In the genomic region with DNA sequence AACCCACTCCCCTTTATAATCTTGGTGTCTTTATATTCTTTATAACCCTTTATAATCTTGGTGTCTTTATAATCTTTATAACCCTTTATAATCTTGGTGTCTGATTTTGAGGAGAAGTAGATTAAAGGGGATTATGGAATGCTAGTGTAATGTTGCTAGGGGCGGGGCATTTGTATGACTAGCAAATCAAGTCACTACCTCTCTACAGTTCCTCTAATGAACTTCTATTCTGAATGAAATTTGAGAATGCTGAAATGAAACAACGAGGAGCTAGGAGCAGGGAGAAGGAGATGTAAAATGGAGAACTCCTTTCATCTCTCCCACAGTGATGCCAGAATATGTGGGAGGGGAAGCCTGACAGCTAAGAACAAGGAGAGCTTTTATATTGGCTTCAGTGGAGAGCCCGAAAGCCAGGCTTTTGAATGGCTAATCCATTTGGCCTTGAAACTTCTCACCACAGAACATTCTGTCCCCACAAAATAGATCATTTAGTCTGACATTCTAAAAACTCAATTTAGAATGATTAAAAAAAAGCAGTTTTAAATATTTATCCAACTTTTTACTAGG, we compare ENCODE assay signal across 16 mouse cellular contexts. TPM values are rescaled to one million over a fixed set of nuclear protein-coding genes. Genes with fewer than 3 reads are reported as not detected.
DNase-seq lines count a peak whose midpoint lies in the region; ATAC-seq and TF ChIP-seq lines count a peak whose summit lies in the region.
"Had no signal": no experiment of that assay in that cellular context is flagged by ENCODE, and none has a peak within 500 bp of the region (broad histone marks: within the 10 kb centered on the region; RNA-seq: fewer than 3 reads in every experiment).

No protein-coding gene starts in this region.

- H3K27ac ChIP-seq in midbrain, embryonic 13.5 days, result no peak overlapping the region
- H3K27ac ChIP-seq in thymus, adult 2 months (ENCODE audit: control insufficient read depth, insufficient read depth, low read length), result no peak overlapping the region
- H3K27ac ChIP-seq: embryonic facial prominence, embryonic 12.5 days; limb, embryonic 15.5 days had no signal

- peaks cover 12% of the 10 kb centered on the region for H3K36me3 ChIP-seq in midbrain, embryonic 13.5 days
- H3K36me3 ChIP-seq in thymus, adult 2 months (ENCODE audit: control insufficient read depth, insufficient read depth, low read length), result no peaks in the 10 kb centered on the region
- H3K36me3 ChIP-seq: embryonic facial prominence, embryonic 12.5 days; G1E; limb, embryonic 15.5 days had no signal

- H3K27me3 ChIP-seq in midbrain, embryonic 13.5 days, result no peaks in the 10 kb centered on the region
- H3K27me3 ChIP-seq in thymus, adult 2 months (ENCODE audit: control insufficient read depth, insufficient read depth, low read length), result no peaks in the 10 kb centered on the region
- H3K27me3 ChIP-seq: embryonic facial prominence, embryonic 12.5 days; limb, embryonic 15.5 days had no signal

- no peak for TF ChIP-seq CTCF in thymus, adult 2 months (IDR thresholded peaks at IDR 0.05; ENCODE audit: borderline replicate concordance, control insufficient read depth, extremely low read depth, insufficient read depth, low read length, poor library complexity)

- H3K4me2 ChIP-seq in midbrain, embryonic 13.5 days (replicated peaks), result no peak overlapping the region
- H3K4me2 ChIP-seq: embryonic facial prominence, embryonic 12.5 days; limb, embryonic 15.5 days had no signal

- no peak overlapping the region for H3K9ac ChIP-seq in midbrain, embryonic 13.5 days (replicated peaks)
- H3K9ac ChIP-seq: embryonic facial prominence, embryonic 12.5 days; limb, embryonic 15.5 days had no signal

- WGBS in midbrain, embryonic 13.5 days, result 26% methylated on average over 3 of the region's 3 CpGs
- 69% methylated on average over 3 of the region's 3 CpGs for WGBS in thymus, adult 2 months

- peaks cover 19% of the 10 kb centered on the region for H3K4me1 ChIP-seq in midbrain, embryonic 13.5 days (replicated peaks)
- H3K4me1 ChIP-seq in thymus, adult 2 months (replicated peaks; ENCODE audit: control insufficient read depth, insufficient read depth, low read length), result no peaks in the 10 kb centered on the region

- peak; percentile 35; the same call in 1 of the 2 replicates for ATAC-seq in midbrain, embryonic 13.5 days
- ATAC-seq: activated CD4-positive, CD25-positive, alpha-beta regulatory T cell, adult 4 months; intestine, embryonic 16.5 days had no signal

- no peaks in the 10 kb centered on the region for H3K9me3 ChIP-seq in midbrain, embryonic 13.5 days
- H3K9me3 ChIP-seq: embryonic facial prominence, embryonic 12.5 days; G1E; limb, embryonic 15.5 days had no signal

- TF ChIP-seq POLR2A in thymus, adult 2 months (IDR thresholded peaks at IDR 0.05; ENCODE audit: control insufficient read depth, extremely low read depth, insufficient read depth, low read length, poor library complexity), result no peak

- H3K4me3 ChIP-seq in midbrain, embryonic 13.5 days (replicated peaks), result no peak overlapping the region
- no peak overlapping the region for H3K4me3 ChIP-seq in thymus, adult 2 months (ENCODE audit: control insufficient read depth, insufficient read depth, low read length)
- H3K4me3 ChIP-seq: embryonic facial prominence, embryonic 12.5 days; limb, embryonic 15.5 days had no signal

- DNase-seq in embryo, embryonic 10 days (ENCODE audit: low spot score), result peak; percentile 10
- no peak for DNase-seq in embryo, embryonic 9.5 days (ENCODE audit: extremely low spot score)
- DNase-seq in layer of hippocampus, adult 11-12 months (ENCODE audit: low spot score), result peak; percentile 58
- no peak for DNase-seq in layer of hippocampus, postnatal 25 days (ENCODE audit: extremely low spot score in 1 of 2, low spot score in 1 of 2)
- peak; percentile 84 for DNase-seq in brain, adult 2 months (ENCODE audit: low read depth, low spot score)
- DNase-seq in thymus, adult 2 months, result no peak
- no peak for DNase-seq in retina, postnatal 1 day

RNA-seq across cellular contexts. Expression of a gene that starts 2.2 kb away (rescaled TPM):
- total RNA-seq in layer of hippocampus, postnatal 25 days (2021), result 10 to 100 TPM; 76.8 to 77.6 TPM
- polyA plus RNA-seq in midbrain, embryonic 13.5 days (2015; fragmentation: Nextera tagmentation; extraction: Ambion mirVana), result 27.6 and 28.3 TPM in 2 replicates
- 0.05 and 0.08 TPM in 2 replicates for polyA plus RNA-seq in thymus, adult 2 months (2012; rRNA removed)

RNA-seq across cellular contexts. Expression of a gene that starts 14.9 kb away (rescaled TPM):
- total RNA-seq in layer of hippocampus, postnatal 25 days (2021), result 10 to 100 TPM; 22.0 to 29.7 TPM
- 11.5 and 14.3 TPM in 2 replicates for polyA plus RNA-seq in midbrain, embryonic 13.5 days (2015; fragmentation: Nextera tagmentation; extraction: Ambion mirVana)
- polyA plus RNA-seq in thymus, adult 2 months (2012; rRNA removed), result not detected in 2 replicates
- total RNA-seq: G1E; gastrocnemius, postnatal 4 days; heart, postnatal 25 days had no signal
- polyA plus RNA-seq: activated CD4-positive, CD25-positive, alpha-beta regulatory T cell, adult 4 months; G1E; lung, embryonic 16.5 days had no signal

Comparison
In these comparisons a context has a peak if more than half of its experiments do, and no peak if none do; other contexts are left out.
1. DNase-seq: peak in embryo, embryonic 10 days (single experiment), layer of hippocampus, adult 11-12 months (single experiment) and brain, adult 2 months (single experiment); none in embryo, embryonic 9.5 days (single experiment), layer of hippocampus, postnatal 25 days (0 of 2), thymus, adult 2 months (single experiment) and retina, postnatal 1 day (single experiment).
2. RNA of a gene that starts 2.2 kb away (polyA plus RNA-seq): 27.6 to 28.3 TPM in midbrain, embryonic 13.5 days; 0.05 to 0.08 TPM in thymus, adult 2 months; every median in the first group is over 10 times any median in the second.
3. RNA of a gene that starts 14.9 kb away (polyA plus RNA-seq): 11.5 to 14.3 TPM in midbrain, embryonic 13.5 days; not detected in thymus, adult 2 months; every median in the first group is over 10 times any median in the second.